Mouse (Mus musculus) spleen, adult 12 weeks (tissue): Measurements from ENCODE around the gene Myo1g.

Source experiments
- DNase-seq: peaks from one replicate; pipeline ENCODE4 v3.0.0; 2022; ENCODE audit warnings: low spot score

Gene Myo1g

DNA sequence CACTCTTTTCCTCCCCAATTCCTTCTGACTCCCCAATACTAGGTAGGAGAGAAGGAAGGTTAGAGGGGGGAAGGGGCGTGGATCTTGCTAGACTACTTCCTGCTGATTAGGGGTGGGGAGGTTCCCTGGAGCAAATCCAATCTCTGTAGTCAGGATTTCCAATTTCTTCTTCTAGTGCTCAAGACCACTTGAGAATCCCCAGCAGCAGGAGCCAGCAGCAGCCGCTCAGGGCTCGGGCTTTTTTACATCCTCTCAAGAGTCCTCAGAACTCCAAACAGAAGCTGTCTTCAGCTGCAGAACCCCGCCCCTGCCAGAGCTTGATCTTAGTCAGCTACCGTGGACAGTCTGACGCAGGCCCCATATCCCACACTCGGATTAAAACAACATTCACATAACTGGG, 33.3 kb downstream of the Myo1g start:
- DNase-seq, result no peak

- no peak for DNase-seq
These were observed 33.8 kb downstream of the Myo1g start for GRCm38 (mm10) chr11:6486916-6487315.

- no peak for DNase-seq
These were observed 36.4 kb downstream of the Myo1g start for GRCm38 (mm10) chr11:6484244-6484959.

- DNase-seq, result no peak
These were observed 37.7 kb downstream of the Myo1g start for GRCm38 (mm10) chr11:6483103-6483502.

DNA sequence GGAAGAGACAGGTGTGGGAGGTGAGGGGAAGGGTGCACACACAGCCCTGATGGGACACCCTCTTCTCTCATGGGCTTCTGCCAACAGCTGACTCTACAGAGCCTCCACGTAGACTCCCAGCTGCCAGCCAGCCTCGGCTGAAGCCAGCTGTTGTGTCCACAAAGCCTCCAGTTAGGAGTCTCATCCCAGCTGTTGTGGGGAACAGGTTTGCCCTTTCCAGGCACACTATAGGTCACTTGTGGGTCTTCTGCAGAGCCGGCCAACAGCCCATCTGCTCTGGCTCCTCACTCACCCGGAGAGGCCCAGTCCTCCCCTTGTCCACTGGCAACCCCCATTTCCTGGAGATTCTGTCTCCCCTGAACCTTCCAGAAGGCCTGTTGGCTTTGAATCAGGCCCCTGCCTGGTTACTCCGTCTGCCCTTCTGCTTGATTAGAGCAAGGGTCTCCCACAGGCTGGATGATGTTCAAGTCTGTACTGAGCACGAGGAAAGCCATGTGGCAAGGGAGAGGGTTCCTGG, 39.0 kb downstream of the Myo1g start:
- DNase-seq, result no peak

DNA sequence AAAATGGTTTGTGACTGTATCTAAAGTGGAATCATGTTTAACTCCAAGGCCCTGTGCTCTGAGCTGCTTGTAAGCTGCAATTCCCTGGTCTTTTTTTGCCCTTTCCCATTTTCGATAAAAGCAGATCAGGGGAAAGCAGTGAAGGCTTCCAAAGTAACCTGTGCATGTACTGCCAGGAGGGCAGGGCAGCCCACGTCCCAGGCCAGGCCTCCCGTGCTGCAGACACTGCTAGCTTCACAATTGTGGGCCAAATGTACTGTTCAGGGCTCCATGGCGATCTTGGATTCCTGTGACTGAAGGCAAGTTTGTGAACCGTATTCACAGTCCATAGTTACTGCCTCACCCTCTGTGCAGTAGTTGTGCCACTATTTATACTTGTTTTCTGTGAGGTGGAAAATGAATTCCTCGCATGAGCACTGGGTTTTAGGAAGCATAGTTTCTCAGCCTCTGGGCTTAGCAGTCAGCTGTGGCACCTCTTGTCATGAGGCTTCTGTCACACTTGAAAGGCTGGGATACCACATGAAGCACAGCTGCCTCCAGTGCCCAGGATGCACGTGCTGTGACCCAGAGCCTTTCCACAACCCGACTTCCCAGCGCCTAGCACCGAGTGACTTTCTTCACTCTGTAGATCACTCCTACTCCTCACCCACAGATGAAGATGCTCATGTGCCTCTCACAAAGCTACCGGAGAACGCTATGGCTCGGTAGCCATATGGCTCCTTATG, 39.9 kb downstream of the Myo1g start:
- DNase-seq, result no peak

- DNase-seq, result no peak
These were observed 40.6 kb downstream of the Myo1g start for GRCm38 (mm10) chr11:6480191-6480590.

GRCm38 (mm10) chr11:6479231-6479630, 41.5 kb downstream of the Myo1g start:
- DNase-seq, result no peak

DNA sequence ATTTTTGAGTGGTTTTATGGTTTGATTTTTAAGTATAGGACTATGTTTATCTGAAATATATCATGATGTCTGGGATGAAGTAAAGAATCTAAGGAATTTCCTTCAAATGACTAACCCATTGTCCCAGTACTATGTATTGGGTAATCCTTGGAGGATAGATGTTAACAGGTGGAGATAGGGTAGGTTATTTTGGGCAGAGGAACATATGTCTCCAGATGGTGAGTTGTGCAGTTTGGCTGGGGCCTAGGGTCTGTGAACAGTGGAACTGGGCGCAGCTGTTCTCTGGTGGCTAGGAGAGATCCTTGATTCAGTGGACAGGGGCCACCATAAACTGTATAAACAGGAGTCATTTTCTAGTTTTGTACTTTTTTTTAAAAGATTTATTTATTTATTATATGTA, 43.4 kb downstream of the Myo1g start:
- DNase-seq, result no peak

- no peak for DNase-seq
These were observed 43.9 kb downstream of the Myo1g start for GRCm38 (mm10) chr11:6476876-6477275.

DNA sequence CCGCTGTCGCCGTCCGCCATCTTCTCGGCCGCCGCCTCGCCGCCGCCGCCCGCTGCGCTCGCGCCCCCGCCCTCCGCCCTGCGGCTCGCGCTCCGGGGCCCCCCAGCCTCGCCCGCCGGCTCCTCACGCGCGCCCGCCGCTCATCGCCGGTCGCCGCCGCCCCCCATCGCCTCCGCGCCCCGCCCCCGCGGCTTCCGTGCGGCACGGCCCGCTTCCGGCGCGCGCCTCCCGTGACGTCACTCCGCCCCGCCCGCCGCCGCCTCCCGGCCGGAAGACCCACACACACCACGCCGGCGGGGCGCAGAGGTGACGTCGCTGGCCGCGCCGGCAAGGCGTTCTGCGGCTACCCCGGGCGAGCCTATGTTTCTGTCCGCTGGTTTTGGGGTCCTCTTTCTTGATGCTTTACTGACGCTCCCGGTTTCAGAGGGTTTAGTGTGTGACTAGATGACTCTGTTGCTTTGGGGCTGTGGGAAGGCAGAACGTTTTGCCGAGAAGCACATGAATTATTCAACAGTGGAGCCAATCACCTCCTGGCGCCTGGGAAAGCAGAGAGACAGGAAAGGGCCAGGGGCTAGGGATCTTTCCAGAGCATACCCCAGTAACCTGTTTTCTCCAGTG, 44.8 kb downstream of the Myo1g start, which contains the start of gene Purb:
Purb (minus strand) TSS at position 51 of the 618 bp plus-strand sequence.
- peak; percentile 86 for DNase-seq

- peak; percentile 55 for DNase-seq
These were observed 45.7 kb downstream of the Myo1g start for GRCm38 (mm10) chr11:6474874-6475731.

- no peak for DNase-seq
These were observed 46.4 kb downstream of the Myo1g start for GRCm38 (mm10) chr11:6474381-6474780.

DNA sequence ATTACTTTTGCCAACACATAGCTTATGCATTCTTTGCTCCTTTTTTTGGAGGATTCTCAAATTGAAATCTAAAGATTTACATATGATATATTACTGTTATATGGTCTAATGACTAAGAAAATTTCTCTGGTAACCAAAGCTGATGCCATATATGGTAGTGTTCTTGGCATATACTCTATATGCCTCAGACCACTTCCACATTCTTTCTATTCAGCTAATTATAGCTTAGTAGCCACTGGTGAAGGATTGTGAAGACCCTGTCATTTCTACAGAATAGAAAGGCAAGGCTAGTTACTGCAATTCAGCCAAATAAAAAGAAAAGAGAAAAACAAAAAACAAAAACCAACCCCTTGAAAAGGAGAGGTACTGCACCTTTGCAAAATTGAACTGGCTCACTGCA, 48.7 kb downstream of the Myo1g start:
- DNase-seq, result no peak

DNA sequence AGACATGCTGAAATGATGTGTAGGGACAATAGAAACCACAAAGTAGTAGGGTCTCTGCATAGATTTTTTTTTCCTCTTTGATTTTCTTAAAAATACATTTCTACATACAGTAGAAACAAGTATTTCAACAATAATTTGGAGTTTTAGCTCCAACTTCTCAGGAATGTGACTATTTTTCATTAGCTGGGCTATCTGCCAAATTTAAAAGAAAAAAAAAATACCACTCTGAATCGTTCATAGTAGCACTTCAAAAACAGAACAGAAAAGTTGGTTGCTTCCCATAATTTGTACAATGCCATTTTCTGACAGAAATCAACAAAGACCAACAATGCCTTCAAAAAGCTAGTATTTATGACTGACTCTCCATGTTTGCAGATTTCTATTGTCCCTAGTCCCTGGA, 49.3 kb downstream of the Myo1g start:
- DNase-seq, result no peak

DNA sequence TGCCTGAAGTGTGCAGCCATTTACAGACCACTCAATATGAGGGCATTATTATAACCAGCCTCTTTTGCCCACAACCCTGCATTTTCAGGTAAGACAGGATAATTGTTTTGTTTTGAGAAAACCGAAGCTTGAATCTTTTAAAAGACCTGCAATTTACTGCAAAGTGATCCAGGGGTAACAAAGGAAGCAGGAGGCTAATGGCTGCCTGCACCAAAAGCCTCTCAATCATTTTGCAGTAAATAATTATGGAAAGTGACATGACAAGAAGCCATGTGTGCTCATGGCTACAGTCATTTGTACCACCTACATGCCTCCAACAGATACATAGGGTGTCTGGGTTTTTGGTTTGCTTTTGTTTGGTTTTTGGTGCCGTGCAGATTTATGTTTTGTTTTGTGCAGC, 49.7 kb downstream of the Myo1g start:
- no peak for DNase-seq

DNA sequence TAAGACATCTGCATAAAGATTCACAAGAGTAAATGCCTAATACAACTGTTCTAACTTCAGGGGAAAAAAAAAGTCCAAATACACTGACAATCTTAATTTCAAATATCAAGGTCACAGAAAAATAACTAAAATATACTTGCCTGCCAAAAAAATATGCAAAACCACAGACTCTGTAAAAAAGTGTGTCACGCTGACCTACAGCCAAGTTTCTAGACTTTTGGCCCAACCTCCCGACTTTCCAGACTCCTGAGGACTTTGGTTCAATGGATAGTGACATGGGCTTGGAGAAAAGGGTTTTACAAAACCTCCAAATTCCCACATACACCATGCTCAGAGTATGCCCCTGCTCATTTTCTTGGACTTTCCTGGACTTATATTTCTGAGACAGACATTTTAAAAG, 52.2 kb downstream of the Myo1g start:
- DNase-seq, result no peak

GRCm38 (mm10) chr11:6465122-6465521, 55.6 kb downstream of the Myo1g start:
- DNase-seq, result peak; percentile 36

DNA sequence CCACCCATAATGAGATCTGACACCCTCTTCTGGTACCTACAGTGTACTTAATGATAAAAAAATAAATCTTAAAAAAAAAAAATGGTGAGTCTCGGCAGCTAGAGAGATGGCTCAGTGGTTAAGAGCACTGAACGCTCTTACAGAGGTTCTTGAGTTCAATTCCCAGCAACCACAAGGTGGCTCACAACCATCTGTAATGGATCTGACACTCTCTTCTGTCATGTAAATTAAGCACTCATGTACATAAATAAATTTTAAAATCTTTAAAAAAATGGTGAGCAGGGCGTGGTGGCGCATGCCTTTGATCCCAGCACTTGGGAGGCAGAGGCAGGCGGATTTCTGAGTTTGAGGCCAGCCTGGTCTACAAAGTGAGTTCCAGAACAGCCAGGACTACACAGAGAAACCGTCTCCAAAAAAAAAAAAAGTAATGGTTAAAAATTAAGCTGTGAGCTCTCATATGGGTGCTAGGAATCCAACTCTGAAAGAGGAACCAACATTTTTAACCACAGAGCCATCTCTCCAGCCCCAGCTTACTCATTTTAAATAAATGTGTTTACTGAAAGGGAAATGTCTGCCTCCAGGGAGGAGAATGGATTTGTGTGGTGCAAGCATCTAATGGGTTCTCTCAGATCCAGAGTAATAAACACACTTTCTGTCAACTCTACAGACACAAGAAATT, 57.5 kb downstream of the Myo1g start:
- no peak for DNase-seq
